Mouse (Mus musculus) liver, adult 2 months (tissue): ENCODE measurements around the gene Litaf.

Source experiments
- CTCF ChIP-seq: fragments of 200-500 bp; IDR thresholded peaks from 2 replicates; pipeline ENCODE4 v1.5.1; 2011; ENCODE audit warnings: low read depth, low read length, control low read depth
- POLR2A ChIP-seq: fragments of 200-500 bp; IDR thresholded peaks from 2 replicates; pipeline ENCODE4 v1.6.1; 2011; ENCODE audit warnings: low read length, control low read depth; ENCODE audit not compliant: insufficient read depth; ENCODE audit errors: extremely low read depth

DNA sequence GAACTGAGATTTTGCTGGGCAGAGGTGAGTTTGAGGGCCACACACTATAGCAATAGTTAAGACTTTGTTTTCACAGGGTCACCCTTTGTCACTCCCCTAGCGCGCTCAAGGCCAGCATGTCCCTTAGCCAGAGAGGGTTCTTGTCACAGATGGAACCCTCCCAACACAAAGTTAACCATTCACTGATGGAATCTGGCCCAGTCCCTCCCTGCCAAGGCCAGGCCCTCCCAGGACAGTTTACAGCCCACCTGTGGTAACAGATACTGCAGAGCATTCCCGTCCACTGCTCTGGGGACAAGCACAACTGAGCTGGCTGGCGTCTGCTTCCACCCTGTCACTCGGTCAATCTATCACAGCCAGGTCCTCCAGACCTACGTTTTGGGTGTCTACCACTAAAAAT lies 93.7 kb downstream of the Litaf start:
- TF ChIP-seq CTCF (no peak), POLR2A (no peak)
